Mouse (Mus musculus) limb, embryonic 13.5 days (tissue): ENCODE data around the gene Ing3. TPM values are rescaled to one million over a fixed set of nuclear protein-coding genes. Genes with fewer than 3 reads are reported as not detected.

ENCODE experiments used
- ATAC-seq: fragments of 200-750 bp; cut with Nextera tagmentation; 2 replicates; pipeline ENCODE4 v1.8.0; 2017; ENCODE audit warnings: low read depth, moderate number of reproducible peaks, moderate TSS enrichment; ENCODE audit not compliant: low FRiP score
- H3K27ac ChIP-seq: fragments of 300-500 bp; sonication (generic); 2 replicates; pipeline ENCODE4 v1.5.1; 2015; ENCODE audit warnings: inconsistent platforms, mild to moderate bottlenecking, moderate library complexity
- H3K27me3 ChIP-seq: fragments of 300-500 bp; sonication (generic); 2 replicates; pipeline ENCODE4 v1.6.1; 2015; ENCODE audit warnings: mild to moderate bottlenecking, inconsistent platforms
- H3K36me3 ChIP-seq: fragments of 300-500 bp; sonication (generic); 2 replicates; pipeline ENCODE4 v1.6.1; 2015; ENCODE audit warnings: inconsistent platforms, mild to moderate bottlenecking, moderate library complexity
- H3K4me1 ChIP-seq: fragments of 300-500 bp; sonication (generic); 2 replicates; pipeline ENCODE4 v1.6.1; 2015; ENCODE audit warnings: inconsistent platforms
- H3K4me2 ChIP-seq: fragments of 300-500 bp; sonication (generic); replicated peaks from 2 replicates; pipeline ENCODE4 v1.6.1; 2015; ENCODE audit warnings: inconsistent platforms, mild to moderate bottlenecking, moderate library complexity
- H3K4me3 ChIP-seq: fragments of 300-500 bp; sonication (generic); 2 replicates; pipeline ENCODE4 v1.5.1; 2015; ENCODE audit warnings: moderate library complexity, mild to moderate bottlenecking, inconsistent platforms
- H3K9ac ChIP-seq: fragments of 300-500 bp; sonication (generic); 2 replicates; pipeline ENCODE4 v1.6.1; 2015; ENCODE audit warnings: mild to moderate bottlenecking, inconsistent platforms
- H3K9me3 ChIP-seq: fragments of 300-500 bp; sonication (generic); 2 replicates; pipeline ENCODE4 v1.6.1; 2016; ENCODE audit warnings: inconsistent platforms
- WGBS: fragments of 180-500 bp; shearing (Covaris S2); methylation state at CpG from one replicate; pipeline ENCODE4 v1.1.7; 2015; 5-methylcytosine and 5-hydroxymethylcytosine counted together
- polyA plus RNA-seq: library from polyadenylated mRNA; unstranded; fragments of >200 nt; fragmentation: Nextera tagmentation; extraction: Ambion mirVana; gene quantifications from 2 replicates; pipeline ENCODE4 v1.2.1, GENCODE M21; 2015

Ing3 gene
- polyA plus RNA-seq = 70.2 and 70.9 TPM in 2 replicates

DNA sequence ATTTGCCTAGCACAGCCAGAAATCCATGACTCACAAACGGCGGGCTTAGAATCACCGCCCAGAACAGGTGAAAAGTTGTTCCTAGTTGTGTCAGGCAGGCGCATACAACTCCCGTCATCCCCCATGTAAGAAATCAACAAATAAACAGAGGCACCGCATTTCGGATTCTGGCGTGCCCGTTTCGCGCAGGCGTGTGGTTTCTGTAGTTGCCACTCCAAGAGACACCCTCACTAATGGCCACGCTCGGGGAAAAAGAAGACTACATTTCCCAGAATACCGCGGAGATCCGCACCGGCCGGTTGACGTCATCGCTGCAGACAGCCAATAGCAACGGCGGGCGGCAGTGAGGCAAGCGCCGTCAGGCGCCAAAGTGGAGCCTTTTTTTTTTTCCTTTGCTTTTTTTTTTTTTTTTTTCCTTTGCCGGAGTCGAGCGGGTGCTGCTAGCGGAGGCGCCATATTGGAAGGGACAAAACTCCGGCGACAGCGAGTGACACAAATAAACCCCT lies at the start of gene Ing3:
Ing3 (plus strand) TSS at position 346 of the 506 bp plus-strand sequence.
- peak; percentile 98 for ATAC-seq
- Histone ChIP-seq H3K9me3 (no peaks in the 10 kb centered on the region), H3K4me2 (peak within 1 kb of the TSS; percentile 78), H3K4me1 (peaks cover 10% of the 10 kb centered on the region), H3K4me3 (peak within 1 kb of the TSS; percentile 73), H3K27me3 (no peaks in the 10 kb centered on the region), H3K36me3 (peaks cover 14% of the 10 kb centered on the region), H3K27ac (peak within 1 kb of the TSS; percentile 97), H3K9ac (peak within 1 kb of the TSS; percentile 71)
- WGBS = under 1% methylated on average over 35 of the region's 35 CpGs

DNA sequence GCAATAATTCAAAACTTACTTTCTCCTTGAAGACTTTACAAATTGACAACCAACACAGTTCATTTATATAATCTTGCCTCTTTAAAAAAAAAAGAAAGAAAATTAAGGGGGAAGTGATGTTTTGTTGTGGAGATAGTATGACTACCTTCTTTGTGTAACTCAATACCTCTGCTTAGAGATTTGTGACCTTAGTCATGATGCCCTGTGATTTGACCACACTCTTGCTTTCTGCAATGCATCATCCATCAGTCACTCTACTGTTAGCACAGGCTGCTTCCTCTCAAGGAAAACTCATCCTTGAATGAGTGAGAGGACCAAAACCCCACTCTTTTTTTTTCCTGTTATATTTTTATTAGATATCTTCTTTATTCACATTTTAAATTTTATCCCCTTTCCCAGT lies 39.7 kb upstream of the Ing3 start:
- H3K9ac ChIP-seq = no peak overlapping the region
- no peaks in the 10 kb centered on the region for H3K4me1 ChIP-seq
- no peak overlapping the region for H3K4me2 ChIP-seq
- no peak for ATAC-seq
- no peak overlapping the region for H3K27ac ChIP-seq
- H3K9me3 ChIP-seq = no peaks in the 10 kb centered on the region
- H3K27me3 ChIP-seq = no peaks in the 10 kb centered on the region
- no peak overlapping the region for H3K4me3 ChIP-seq
- no peaks in the 10 kb centered on the region for H3K36me3 ChIP-seq

DNA sequence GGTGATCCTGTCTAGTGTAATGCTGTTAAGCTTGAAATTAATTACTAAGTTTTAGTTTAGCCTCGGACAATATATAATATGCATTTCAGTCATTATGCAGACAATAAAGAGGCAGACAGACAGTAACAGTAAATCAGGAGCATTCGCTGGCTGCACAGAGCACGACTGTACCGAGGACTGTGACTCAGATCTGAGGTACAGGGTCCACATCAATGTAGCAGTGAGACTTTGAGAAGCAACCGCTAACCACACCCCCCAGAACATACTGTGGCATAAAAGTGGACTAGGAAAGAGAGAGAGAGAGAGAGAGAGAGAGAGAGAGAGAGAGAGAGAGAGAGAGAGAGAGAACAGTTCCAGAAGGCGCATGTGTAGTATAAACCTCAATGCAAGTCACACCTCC lies 38.6 kb upstream of the Ing3 start:
- Histone ChIP-seq H3K27ac (no peak overlapping the region), H3K9ac (no peak overlapping the region), H3K4me2 (no peak overlapping the region), H3K27me3 (no peaks in the 10 kb centered on the region), H3K4me1 (no peaks in the 10 kb centered on the region), H3K9me3 (no peaks in the 10 kb centered on the region), H3K4me3 (no peak overlapping the region), H3K36me3 (no peaks in the 10 kb centered on the region)
- 83% methylated on average over 6 of the region's 6 CpGs for WGBS
- no peak for ATAC-seq

DNA sequence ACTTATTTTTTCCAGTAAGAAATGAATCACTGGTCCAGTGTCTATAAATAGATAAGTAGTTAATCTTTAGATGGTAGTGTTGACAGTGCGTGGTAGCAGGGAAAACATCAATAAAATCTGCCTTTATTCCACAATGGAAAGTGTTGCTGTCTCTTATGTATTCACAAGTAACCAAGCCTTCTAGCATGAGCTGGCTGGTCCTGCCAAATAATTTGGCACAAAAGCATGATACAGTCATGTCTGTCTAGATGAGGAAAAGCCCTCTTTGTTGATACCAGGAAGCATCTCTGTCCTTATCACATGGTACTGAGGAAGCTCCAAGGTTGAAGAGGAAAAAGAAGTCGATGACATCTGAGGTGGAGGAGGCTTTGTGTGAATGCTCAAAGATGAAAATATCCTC lies 32.8 kb upstream of the Ing3 start:
- H3K27me3 ChIP-seq = no peaks in the 10 kb centered on the region
- H3K9me3 ChIP-seq = no peaks in the 10 kb centered on the region
- 87% methylated on average over 2 of the region's 2 CpGs for WGBS
- no peak overlapping the region for H3K4me3 ChIP-seq
- no peaks in the 10 kb centered on the region for H3K4me1 ChIP-seq
- no peaks in the 10 kb centered on the region for H3K36me3 ChIP-seq
- no peak overlapping the region for H3K9ac ChIP-seq
- H3K27ac ChIP-seq = no peak overlapping the region
- no peak for ATAC-seq
- H3K4me2 ChIP-seq = no peak overlapping the region

DNA sequence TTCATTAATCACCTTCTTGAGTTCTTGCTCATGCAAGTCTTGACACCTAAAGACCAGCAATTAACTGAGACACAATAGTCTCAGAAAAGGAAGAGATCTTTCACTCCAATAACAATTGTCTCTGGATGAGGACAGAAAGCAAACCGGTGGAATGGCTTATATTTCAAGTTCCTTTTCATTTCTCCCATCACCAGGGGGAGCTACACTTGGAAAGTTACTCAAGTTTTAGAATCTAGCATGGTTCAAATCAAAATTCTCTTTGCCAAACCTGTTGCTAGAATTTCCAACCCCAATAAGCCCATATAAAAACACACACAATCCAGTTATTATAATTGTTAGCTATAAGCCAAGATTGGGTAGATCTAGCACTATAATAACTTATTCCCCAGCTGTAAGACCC lies 25.2 kb upstream of the Ing3 start:
- Histone ChIP-seq H3K4me3 (no peak overlapping the region), H3K4me2 (no peak overlapping the region), H3K4me1 (no peaks in the 10 kb centered on the region), H3K9me3 (no peaks in the 10 kb centered on the region), H3K27me3 (no peaks in the 10 kb centered on the region), H3K9ac (no peak overlapping the region), H3K36me3 (no peaks in the 10 kb centered on the region), H3K27ac (no peak overlapping the region)
- no peak for ATAC-seq
- 49% methylated on average over 1 of the region's 1 CpGs for WGBS

DNA sequence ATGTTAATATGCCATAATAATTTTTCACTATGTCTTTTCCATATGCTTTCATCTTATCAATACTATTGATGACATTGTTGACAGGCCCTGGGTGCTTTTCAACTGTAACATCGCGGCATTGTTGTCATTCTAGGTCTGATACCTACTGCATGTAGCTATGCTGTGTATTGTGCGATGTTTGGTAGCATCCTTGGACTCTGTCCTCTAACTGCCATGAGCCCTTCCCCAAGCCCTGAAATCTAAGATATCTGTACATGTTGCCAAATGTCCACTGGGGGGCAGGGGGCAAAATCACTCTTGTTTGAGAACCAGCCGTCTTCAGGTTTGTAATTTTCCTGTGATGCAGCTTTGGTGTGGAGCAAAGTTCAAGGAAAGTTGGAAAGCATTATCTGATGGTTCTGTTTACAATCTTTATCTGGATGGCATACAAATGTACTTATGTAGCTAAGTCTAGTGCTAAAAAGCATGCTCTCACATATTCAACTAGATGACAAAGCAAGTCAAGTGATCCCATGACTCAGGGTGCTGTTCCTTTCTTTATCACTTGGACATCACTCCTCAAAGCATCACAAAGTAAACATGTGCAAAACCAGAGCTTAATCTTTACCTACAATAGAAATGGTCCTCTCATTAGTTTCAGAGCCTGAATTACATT lies 11.3 kb upstream of the Ing3 start:
- WGBS = 81% methylated on average over 4 of the region's 4 CpGs

DNA sequence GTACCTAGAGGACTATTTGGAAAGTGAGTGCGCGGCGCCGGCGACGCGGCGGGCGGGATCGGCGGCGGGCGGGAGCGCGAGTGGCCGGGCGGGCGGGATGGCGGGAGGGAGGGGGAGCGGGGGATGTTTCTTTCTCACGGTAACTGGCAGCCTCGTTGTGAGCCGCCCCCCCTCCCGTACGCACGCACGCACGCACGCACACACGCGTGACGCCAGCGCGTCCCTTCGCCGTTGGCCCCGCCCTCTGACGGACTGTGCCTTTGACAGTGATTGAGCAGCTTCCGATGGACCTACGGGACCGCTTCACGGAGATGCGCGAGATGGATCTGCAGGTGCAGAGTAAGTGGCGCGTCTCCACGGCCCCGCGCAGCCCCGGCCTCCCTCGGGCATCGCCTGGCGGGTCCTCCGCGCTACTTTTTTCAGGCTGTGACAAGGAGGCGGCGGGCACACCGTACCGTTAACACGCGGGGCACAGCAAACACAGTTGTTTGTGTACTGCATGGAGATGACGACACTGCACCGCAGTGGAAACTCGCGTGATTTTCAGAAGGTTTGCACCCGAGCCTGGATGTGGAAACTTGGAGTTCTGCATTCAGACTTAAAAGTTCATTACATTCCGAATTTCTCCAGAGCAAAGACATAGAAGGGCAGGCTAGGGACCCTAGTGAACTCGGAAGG lies 539 bp downstream of the Ing3 start:
- Histone ChIP-seq H3K9me3 (no peaks in the 10 kb centered on the region), H3K27me3 (no peaks in the 10 kb centered on the region), H3K36me3 (peaks cover 19% of the 10 kb centered on the region), H3K27ac (peak overlapping the region; percentile 97), H3K4me2 (peak overlapping the region; percentile 78), H3K4me3 (peak overlapping the region; percentile 73), H3K9ac (peak overlapping the region; percentile 71), H3K4me1 (peaks cover 10% of the 10 kb centered on the region)
- peak; percentile 94 for ATAC-seq
- under 1% methylated on average over 64 of the region's 68 CpGs for WGBS

More for the DNA sequence above, 11.3 kb upstream of the Ing3 start:
- Histone ChIP-seq H3K36me3 (no peaks in the 10 kb centered on the region), H3K9me3 (0 out of 2 replicates have a peak, but pooled peaks cover 5% of the 10 kb centered on the region), H3K27ac (no peak overlapping the region), H3K4me1 (no peaks in the 10 kb centered on the region), H3K9ac (no peak overlapping the region), H3K4me3 (no peak overlapping the region), H3K27me3 (no peaks in the 10 kb centered on the region), H3K4me2 (no peak overlapping the region)
- ATAC-seq = no peak

DNA sequence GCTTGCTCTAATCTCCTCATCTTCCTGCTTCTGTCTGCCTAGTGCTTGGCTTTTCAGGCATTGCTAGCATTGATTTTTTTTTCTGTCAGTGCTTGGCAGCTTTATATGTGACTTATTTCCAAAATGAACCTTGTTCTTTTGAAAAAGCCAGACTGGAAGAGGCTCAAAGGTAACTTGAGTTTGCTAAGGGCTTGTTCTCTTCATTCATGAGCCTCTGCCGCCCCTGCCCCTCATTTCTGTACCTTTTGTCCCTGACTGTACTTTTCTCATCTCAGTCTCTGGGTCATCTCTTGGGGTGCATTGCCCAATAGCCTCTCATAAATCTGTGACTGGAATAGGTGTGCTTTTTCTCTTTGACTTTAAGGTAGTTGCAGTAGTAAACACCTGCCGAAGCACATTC lies 1.3 kb downstream of the Ing3 start:
- H3K27me3 ChIP-seq = no peaks in the 10 kb centered on the region
- H3K9ac ChIP-seq = peak overlapping the region; percentile 71
- peaks cover 10% of the 10 kb centered on the region for H3K4me1 ChIP-seq
- H3K36me3 ChIP-seq = peaks cover 27% of the 10 kb centered on the region
- 87% methylated on average over 2 of the region's 2 CpGs for WGBS
- H3K4me2 ChIP-seq = peak overlapping the region; percentile 78
- H3K27ac ChIP-seq = no peak overlapping the region
- peak overlapping the region; percentile 73 for H3K4me3 ChIP-seq
- H3K9me3 ChIP-seq = no peaks in the 10 kb centered on the region
- ATAC-seq = no peak

DNA sequence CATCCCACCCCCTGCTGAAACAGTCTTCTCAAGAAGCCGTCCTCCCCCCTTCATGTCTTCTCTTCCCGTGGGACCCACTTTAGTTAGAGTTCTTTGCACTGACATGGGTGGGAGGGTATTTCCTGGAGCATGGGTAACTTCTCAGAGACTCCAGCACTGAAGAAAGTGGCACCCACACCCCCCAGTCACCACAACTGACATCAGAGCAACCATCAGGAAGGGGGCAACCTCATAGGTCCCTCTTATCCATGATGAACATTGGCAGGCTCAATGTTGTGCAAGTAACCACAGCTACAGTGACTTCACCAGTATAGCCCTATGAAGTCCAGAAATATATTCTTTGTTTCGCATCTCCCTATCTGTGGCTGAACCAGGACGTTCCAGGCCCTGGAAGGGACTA lies 6.1 kb downstream of the Ing3 start:
- peaks cover 8% of the 10 kb centered on the region for H3K4me1 ChIP-seq
- WGBS = 88% methylated on average over 4 of the region's 4 CpGs
- H3K4me3 ChIP-seq = no peak overlapping the region
- no peak overlapping the region for H3K4me2 ChIP-seq
- H3K27me3 ChIP-seq = no peaks in the 10 kb centered on the region
- H3K36me3 ChIP-seq = peaks cover 59% of the 10 kb centered on the region
- no peak overlapping the region for H3K9ac ChIP-seq
- ATAC-seq = no peak
- H3K27ac ChIP-seq = no peak overlapping the region
- H3K9me3 ChIP-seq = no peaks in the 10 kb centered on the region

DNA sequence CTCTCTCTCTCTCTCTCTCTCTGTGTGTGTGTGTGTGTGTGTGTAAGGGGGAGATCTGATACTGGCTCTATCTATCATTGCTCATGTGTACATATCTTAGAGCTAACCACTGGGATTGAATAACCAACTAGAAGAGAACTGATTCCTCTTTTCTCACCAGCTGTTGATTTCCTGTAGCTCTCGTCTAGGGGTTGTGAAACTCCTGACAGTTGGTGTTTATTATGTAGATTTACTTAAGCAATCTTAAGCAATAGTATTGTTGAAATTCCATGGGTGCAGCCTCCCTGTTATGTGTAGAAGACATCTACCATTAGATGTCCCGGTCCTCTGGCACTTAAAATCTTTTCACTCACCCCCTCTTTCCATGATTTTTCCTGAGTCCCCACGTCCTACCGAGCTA lies 9.6 kb downstream of the Ing3 start:
- Histone ChIP-seq H3K27me3 (no peaks in the 10 kb centered on the region), H3K27ac (no peak overlapping the region), H3K36me3 (peaks cover 55% of the 10 kb centered on the region), H3K9ac (no peak overlapping the region), H3K9me3 (no peaks in the 10 kb centered on the region), H3K4me1 (no peaks in the 10 kb centered on the region), H3K4me3 (no peak overlapping the region), H3K4me2 (no peak overlapping the region)
- ATAC-seq = no peak
- 84% methylated on average over 4 of the region's 4 CpGs for WGBS

DNA sequence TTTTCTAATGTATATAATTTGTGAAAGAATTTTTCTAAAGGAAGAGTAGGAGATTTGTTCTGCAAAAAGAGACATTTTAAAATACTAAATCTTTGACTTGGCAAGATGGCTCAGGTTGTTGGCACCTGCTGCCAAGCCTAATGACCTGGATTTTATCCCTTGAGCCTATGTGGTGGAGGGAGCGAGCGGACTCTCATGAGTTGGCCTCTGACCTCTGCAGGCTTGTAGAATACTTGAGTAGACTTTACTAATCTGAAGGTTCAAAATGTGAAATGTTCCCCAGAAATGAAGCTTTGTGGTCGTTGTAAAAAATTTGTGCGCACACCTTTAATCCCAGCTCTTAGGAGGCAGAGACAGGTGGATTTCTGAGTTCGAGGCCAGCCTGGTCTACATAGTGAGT lies 10.5 kb downstream of the Ing3 start:
- Histone ChIP-seq H3K36me3 (peaks cover 56% of the 10 kb centered on the region), H3K4me1 (no peaks in the 10 kb centered on the region), H3K9me3 (no peaks in the 10 kb centered on the region), H3K9ac (no peak overlapping the region), H3K27ac (no peak overlapping the region), H3K4me2 (no peak overlapping the region), H3K4me3 (no peak overlapping the region), H3K27me3 (no peaks in the 10 kb centered on the region)
- WGBS = 94% methylated on average over 5 of the region's 5 CpGs
- no peak for ATAC-seq

DNA sequence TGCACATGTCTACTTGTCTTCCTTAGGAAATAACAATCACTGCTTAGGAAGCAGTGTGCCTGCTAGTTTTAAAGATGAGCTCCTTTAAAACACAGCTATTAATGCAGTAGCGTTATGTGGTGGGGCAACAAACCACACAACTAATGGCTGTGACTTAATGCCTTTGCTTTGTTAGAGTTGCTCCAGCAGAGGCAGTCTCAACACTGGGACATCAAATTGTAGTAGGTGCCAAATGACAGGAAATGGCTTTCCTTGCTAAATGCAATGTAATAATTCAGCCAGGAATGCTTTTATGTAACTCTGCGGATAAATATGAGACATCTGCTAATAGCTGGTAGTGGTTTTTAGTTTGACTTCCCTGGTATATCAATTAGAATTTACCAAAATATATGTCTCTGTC lies 28.2 kb downstream of the Ing3 start:
- no peak overlapping the region for H3K9ac ChIP-seq
- H3K36me3 ChIP-seq = peaks cover 23% of the 10 kb centered on the region
- WGBS = 44% methylated on average over 2 of the region's 2 CpGs
- no peaks in the 10 kb centered on the region for H3K9me3 ChIP-seq
- H3K27me3 ChIP-seq = no peaks in the 10 kb centered on the region
- no peak overlapping the region for H3K4me2 ChIP-seq
- no peak overlapping the region for H3K4me3 ChIP-seq
- H3K4me1 ChIP-seq = 0 out of 2 replicates have a peak, but pooled peaks cover 5% of the 10 kb centered on the region
- no peak overlapping the region for H3K27ac ChIP-seq
- ATAC-seq = no peak
